Mouse (Mus musculus) kidney, embryonic 16.5 days (tissue): ENCODE measurements around the gene Zfp398. TPM values are rescaled to one million over a fixed set of nuclear protein-coding genes. Genes with fewer than 3 reads are reported as not detected.
A peak's percentile ranks its signal among the peaks of the same experiment; 100 is the strongest.

Experiments used
- ATAC-seq: fragments of 200-750 bp; cut with Nextera tagmentation; 2 replicates; pipeline ENCODE4 v1.8.0; 2017; ENCODE audit warnings: moderate TSS enrichment; ENCODE audit not compliant: low FRiP score, low TSS enrichment
- H3K27ac ChIP-seq: fragments of 300-500 bp; sonication (generic); 2 replicates; pipeline ENCODE4 v1.5.1; 2014; ENCODE audit warnings: low read length
- H3K27me3 ChIP-seq: fragments of 300-500 bp; sonication (generic); 2 replicates; pipeline ENCODE4 v1.6.1; 2014; ENCODE audit warnings: low read length, control low read depth, mixed read lengths; ENCODE audit not compliant: insufficient read depth
- H3K36me3 ChIP-seq: fragments of 300-500 bp; sonication (generic); 2 replicates; pipeline ENCODE4 v1.6.1; 2014; ENCODE audit warnings: low read length, control low read depth, mixed read lengths; ENCODE audit not compliant: insufficient read depth
- H3K4me1 ChIP-seq: fragments of 300-500 bp; sonication (generic); 2 replicates; pipeline ENCODE4 v1.6.1; 2014; ENCODE audit warnings: low read length, control low read depth, mixed read lengths; ENCODE audit not compliant: insufficient read depth
- H3K4me2 ChIP-seq: fragments of 300-500 bp; sonication (generic); replicated peaks from 2 replicates; pipeline ENCODE4 v1.6.1; 2014; ENCODE audit warnings: low read depth, low read length
- H3K4me3 ChIP-seq: fragments of 300-500 bp; sonication (generic); 2 replicates; pipeline ENCODE4 v1.5.1; 2014; ENCODE audit warnings: mild to moderate bottlenecking, low read length
- H3K9ac ChIP-seq: fragments of 300-500 bp; sonication (generic); replicated peaks from 2 replicates; pipeline ENCODE4 v1.6.1; 2014; ENCODE audit warnings: low read length
- H3K9me3 ChIP-seq: fragments of 300-500 bp; sonication (generic); 2 replicates; pipeline ENCODE4 v1.6.1; 2016; ENCODE audit warnings: low read length, control low read depth
- WGBS: fragments of 180-500 bp; shearing (Covaris S2); extraction: QIAGEN DNeasy Blood & Tissue Kit; methylation state at CpG from one replicate; pipeline ENCODE4 v1.1.7; 2014; 5-methylcytosine and 5-hydroxymethylcytosine counted together
- polyA plus RNA-seq: library from polyadenylated mRNA; unstranded; fragments of >200 nt; fragmentation: Nextera tagmentation; extraction: Ambion mirVana; gene quantifications from 2 replicates; pipeline ENCODE4 v1.2.1, GENCODE M21; 2015

The Zfp398 gene
- polyA plus RNA-seq, 1 experiment from 2014 or later = 9.1 TPM

- no peak overlapping the region for H3K27ac ChIP-seq
- no peak for ATAC-seq
- peaks cover 30% of the 10 kb centered on the region for H3K36me3 ChIP-seq
- H3K9ac ChIP-seq = no peak overlapping the region
- H3K9me3 ChIP-seq = no peaks in the 10 kb centered on the region
- WGBS = 92% methylated on average over 5 of the region's 5 CpGs
- no peak overlapping the region for H3K4me3 ChIP-seq
- no peak overlapping the region for H3K4me2 ChIP-seq
- peaks cover 20% of the 10 kb centered on the region for H3K4me1 ChIP-seq
- no peaks in the 10 kb centered on the region for H3K27me3 ChIP-seq
These were observed 26.9 kb upstream of the Zfp398 start for GRCm38 (mm10) chr6:47808545-47808944.

GRCm38 (mm10) chr6:47809053-47809452 lies 26.4 kb upstream of the Zfp398 start:
- Histone ChIP-seq H3K27me3 (no peaks in the 10 kb centered on the region), H3K4me1 (peaks cover 20% of the 10 kb centered on the region), H3K27ac (no peak overlapping the region), H3K4me3 (no peak overlapping the region), H3K4me2 (no peak overlapping the region), H3K36me3 (peaks cover 25% of the 10 kb centered on the region), H3K9ac (no peak overlapping the region), H3K9me3 (no peaks in the 10 kb centered on the region)
- ATAC-seq = no peak
- WGBS = 82% methylated on average over 4 of the region's 4 CpGs

- Histone ChIP-seq H3K4me2 (peak overlapping the region; percentile 32), H3K27ac (no peak overlapping the region), H3K9ac (no peak overlapping the region), H3K36me3 (peaks cover 16% of the 10 kb centered on the region), H3K4me3 (no peak overlapping the region), H3K27me3 (no peaks in the 10 kb centered on the region), H3K4me1 (peaks cover 24% of the 10 kb centered on the region), H3K9me3 (no peaks in the 10 kb centered on the region)
- ATAC-seq = no peak
- 56% methylated on average over 2 of the region's 2 CpGs for WGBS
These were observed 25.3 kb upstream of the Zfp398 start for GRCm38 (mm10) chr6:47810181-47810580.

- H3K27ac ChIP-seq = no peak overlapping the region
- no peak for ATAC-seq
- H3K4me2 ChIP-seq = peak overlapping the region; percentile 65
- H3K9me3 ChIP-seq = no peaks in the 10 kb centered on the region
- H3K36me3 ChIP-seq = peaks cover 6% of the 10 kb centered on the region
- H3K4me3 ChIP-seq = peak overlapping the region; percentile 89
- H3K4me1 ChIP-seq = peaks cover 24% of the 10 kb centered on the region
- H3K27me3 ChIP-seq = no peaks in the 10 kb centered on the region
- WGBS = 52% methylated on average over 5 of the region's 5 CpGs
- peak overlapping the region; percentile 95 for H3K9ac ChIP-seq
These were observed 24.1 kb upstream of the Zfp398 start for GRCm38 (mm10) chr6:47811324-47811723.

GRCm38 (mm10) chr6:47812271-47812915 lies 23.1 kb upstream of the Zfp398 start:
- H3K36me3 ChIP-seq = no peaks in the 10 kb centered on the region
- H3K27me3 ChIP-seq = no peaks in the 10 kb centered on the region
- H3K4me1 ChIP-seq = peaks cover 24% of the 10 kb centered on the region
- peak overlapping the region; percentile 65 for H3K4me2 ChIP-seq
- H3K9me3 ChIP-seq = no peaks in the 10 kb centered on the region
- H3K9ac ChIP-seq = peak overlapping the region; percentile 95
- H3K4me3 ChIP-seq = peak overlapping the region; percentile 89
- under 1% methylated on average over 17 of the region's 17 CpGs for WGBS
- ATAC-seq = no peak
- peak overlapping the region; percentile 97 for H3K27ac ChIP-seq

- Histone ChIP-seq H3K9ac (peak within 1 kb of the TSS; percentile 95), H3K27me3 (no peaks in the 10 kb centered on the region), H3K4me1 (peaks cover 24% of the 10 kb centered on the region), H3K9me3 (no peaks in the 10 kb centered on the region), H3K36me3 (no peaks in the 10 kb centered on the region), H3K27ac (peak within 1 kb of the TSS; percentile 97), H3K4me2 (peak within 1 kb of the TSS; percentile 65), H3K4me3 (peak within 1 kb of the TSS; percentile 89)
- WGBS = under 1% methylated on average over 43 of the region's 44 CpGs
- ATAC-seq = peak; percentile 99
These were observed 22.1 kb upstream of the Zfp398 start, which contains the start of gene Pdia4 for GRCm38 (mm10) chr6:47813257-47813878. Gene Pdia4 (minus strand): TSS chr6:47813430.

GRCm38 (mm10) chr6:47816151-47816550 lies 19.3 kb upstream of the Zfp398 start:
- no peaks in the 10 kb centered on the region for H3K9me3 ChIP-seq
- H3K27me3 ChIP-seq = no peaks in the 10 kb centered on the region
- H3K4me1 ChIP-seq = peaks cover 13% of the 10 kb centered on the region
- H3K4me3 ChIP-seq = no peak overlapping the region
- no peak overlapping the region for H3K9ac ChIP-seq
- H3K36me3 ChIP-seq = peaks cover 17% of the 10 kb centered on the region; the same call in 1 of the 2 replicates
- whole genome bisulfite sequencing = 90% methylated on average over 1 of the region's 1 CpGs
- no peak overlapping the region for H3K27ac ChIP-seq
- no peak for ATAC-seq
- no peak overlapping the region for H3K4me2 ChIP-seq

- Histone ChIP-seq H3K9me3 (no peaks in the 10 kb centered on the region), H3K36me3 (peaks cover 19% of the 10 kb centered on the region; the same call in 1 of the 2 replicates), H3K4me1 (peaks cover 5% of the 10 kb centered on the region), H3K4me2 (no peak overlapping the region), H3K9ac (no peak overlapping the region), H3K4me3 (no peak overlapping the region), H3K27ac (no peak overlapping the region), H3K27me3 (no peaks in the 10 kb centered on the region)
- 93% methylated on average over 8 of the region's 8 CpGs for WGBS
- no peak for ATAC-seq
These were observed 16.7 kb upstream of the Zfp398 start for GRCm38 (mm10) chr6:47818721-47819120.

GRCm38 (mm10) chr6:47819626-47820325 lies 15.7 kb upstream of the Zfp398 start:
- Histone ChIP-seq H3K27me3 (no peaks in the 10 kb centered on the region), H3K36me3 (peaks cover 19% of the 10 kb centered on the region; the same call in 1 of the 2 replicates), H3K9ac (no peak overlapping the region), H3K4me3 (no peak overlapping the region), H3K9me3 (no peaks in the 10 kb centered on the region), H3K27ac (no peak overlapping the region), H3K4me2 (no peak overlapping the region), H3K4me1 (no peaks in the 10 kb centered on the region)
- 91% methylated on average over 23 of the region's 23 CpGs for WGBS
- no peak for ATAC-seq
